13 mouse cellular contexts compared by ENCODE assay signal in genomic region chr7:112917613-112918278, GRCm38 (mm10). TPM values are rescaled to one million over a fixed set of nuclear protein-coding genes. Genes with fewer than 3 reads are reported as not detected.
A peak's percentile ranks its signal among the peaks of the same experiment; 100 is the strongest.
DNase-seq lines count a peak whose midpoint lies in the region; ATAC-seq and TF ChIP-seq lines count a peak whose summit lies in the region.
"Had no signal": no experiment of that assay in that cellular context is flagged by ENCODE, and none has a peak within 500 bp of the region (broad histone marks: within the 10 kb centered on the region; RNA-seq: fewer than 3 reads in every experiment).

No protein-coding gene starts in this region.

- no peak overlapping the region for H3K9ac ChIP-seq in kidney, embryonic 15.5 days
- no peak overlapping the region for H3K9ac ChIP-seq in hindbrain, postnatal 0 days (replicated peaks; ENCODE audit: low read length)
- H3K9ac ChIP-seq: forebrain, embryonic 15.5 days; midbrain, embryonic 12.5 days had no signal

- no peaks in the 10 kb centered on the region for H3K36me3 ChIP-seq in kidney, embryonic 15.5 days
- H3K36me3 ChIP-seq in kidney, adult 2 months (ENCODE audit: control insufficient read depth, insufficient read depth, low read length): no peaks in the 10 kb centered on the region
- H3K36me3 ChIP-seq in C2C12 (ENCODE audit: control insufficient read depth, insufficient read depth): no peaks in the 10 kb centered on the region
- no peaks in the 10 kb centered on the region for H3K36me3 ChIP-seq in hindbrain, postnatal 0 days (ENCODE audit: insufficient read depth, low read length)
- H3K36me3 ChIP-seq: forebrain, embryonic 15.5 days; midbrain, embryonic 12.5 days had no signal

- ATAC-seq in kidney, embryonic 15.5 days (replicated peaks; ENCODE audit: low FRiP score): 0 out of 2 replicates have a peak, but pooled peaks have one; percentile 50
- no peak for ATAC-seq in hindbrain, postnatal 0 days
- ATAC-seq: forebrain, embryonic 15.5 days had no signal

- no peak for TF ChIP-seq POLR2A in kidney, adult 2 months (IDR thresholded peaks at IDR 0.05; ENCODE audit: low read depth, low read length)

- H3K27me3 ChIP-seq in kidney, embryonic 15.5 days: no peaks in the 10 kb centered on the region
- no peaks in the 10 kb centered on the region for H3K27me3 ChIP-seq in kidney, adult 2 months (replicated peaks; ENCODE audit: control insufficient read depth, insufficient read depth, low read length)
- no peaks in the 10 kb centered on the region for H3K27me3 ChIP-seq in C2C12 (ENCODE audit: control insufficient read depth, insufficient read depth, insufficient read length)
- H3K27me3 ChIP-seq in hindbrain, postnatal 0 days (ENCODE audit: insufficient read depth, low read length): no peaks in the 10 kb centered on the region
- H3K27me3 ChIP-seq: forebrain, embryonic 15.5 days; midbrain, embryonic 12.5 days had no signal

- no peaks in the 10 kb centered on the region for H3K79me2 ChIP-seq in C2C12 (ENCODE audit: control insufficient read depth, insufficient read depth)

- WGBS in kidney, embryonic 15.5 days: 52% methylated on average over 10 of the region's 10 CpGs
- WGBS in kidney, adult 2 months: 49% methylated on average over 10 of the region's 10 CpGs
- WGBS in hindbrain, postnatal 0 days: 41% methylated on average over 10 of the region's 10 CpGs

- no peaks in the 10 kb centered on the region for H3K79me3 ChIP-seq in C2C12 (ENCODE audit: low read depth)

- H3K27ac ChIP-seq in kidney, embryonic 15.5 days: no peak overlapping the region
- no peak overlapping the region for H3K27ac ChIP-seq in kidney, adult 2 months (ENCODE audit: insufficient read depth, low read depth, low read length)
- no peak overlapping the region for H3K27ac ChIP-seq in hindbrain, postnatal 0 days
- H3K27ac ChIP-seq: forebrain, embryonic 15.5 days; midbrain, embryonic 12.5 days had no signal

- no peak overlapping the region for H3ac ChIP-seq in C2C12 (ENCODE audit: control insufficient read depth, insufficient read length, low read depth)

- no peak overlapping the region for H3K4me2 ChIP-seq in kidney, embryonic 15.5 days
- 0 out of 2 replicates have a peak overlapping the region, but pooled peaks have one; percentile 40 for H3K4me2 ChIP-seq in hindbrain, postnatal 0 days (ENCODE audit: low read depth, low read length)
- H3K4me2 ChIP-seq: midbrain, embryonic 12.5 days had no signal

- intact Hi-C loops in gastrocnemius, postnatal 36 days (cut with DNase I): no loop called here

- peaks cover 25% of the 10 kb centered on the region for H3K4me1 ChIP-seq in kidney, embryonic 15.5 days
- H3K4me1 ChIP-seq in kidney, adult 2 months (ENCODE audit: control insufficient read depth, insufficient read depth, low read length): no peaks in the 10 kb centered on the region
- peaks cover 3% of the 10 kb centered on the region; the same call in 1 of the 2 replicates for H3K4me1 ChIP-seq in hindbrain, postnatal 0 days (ENCODE audit: insufficient read depth, low read length)

- H3K9me3 ChIP-seq in kidney, embryonic 15.5 days (replicated peaks): no peaks in the 10 kb centered on the region
- H3K9me3 ChIP-seq in hindbrain, postnatal 0 days (ENCODE audit: low read length): no peaks in the 10 kb centered on the region
- H3K9me3 ChIP-seq: forebrain, embryonic 15.5 days; midbrain, embryonic 12.5 days had no signal

- peak; percentile 34 for DNase-seq in gastrocnemius, adult 18-20 months (ENCODE audit: low spot score)
- no peak for DNase-seq in gastrocnemius, postnatal 36 days
- DNase-seq in kidney, adult 2 months: no peak
- no peak for DNase-seq in hindbrain, postnatal 0 days (ENCODE audit: low spot score)
- no peak for DNase-seq in urinary bladder, postnatal 10 days (ENCODE audit: low spot score)
- DNase-seq in B cell, adult 2 months: no peak
- DNase-seq: kidney, postnatal 10 days; thymus, adult 2 months had no signal

- no peak overlapping the region for H3K4me3 ChIP-seq in kidney, embryonic 15.5 days (replicated peaks)
- H3K4me3 ChIP-seq in kidney, adult 2 months (ENCODE audit: insufficient read depth, low read depth, low read length): no peak overlapping the region
- H3K4me3 ChIP-seq in C2C12 (ENCODE audit: insufficient read depth, poor library complexity, severe bottlenecking): no peak overlapping the region
- no peak overlapping the region for H3K4me3 ChIP-seq in hindbrain, postnatal 0 days (ENCODE audit: low read length)
- H3K4me3 ChIP-seq: forebrain, embryonic 15.5 days; midbrain, embryonic 12.5 days had no signal

- no peak for TF ChIP-seq CTCF in kidney, adult 2 months (conservative IDR thresholded peaks at IDR 0.05; ENCODE audit: insufficient read depth, insufficient read length, low read depth, low read length)
- no peak for TF ChIP-seq CTCF in C2C12 (IDR thresholded peaks at IDR 0.05; ENCODE audit: control insufficient read depth, insufficient read depth, insufficient read length)
- TF ChIP-seq CTCF in hindbrain, postnatal 0 days (IDR thresholded peaks at IDR 0.05; ENCODE audit: low read depth): no peak

TF ChIP-seq in C2C12, 6 proteins besides CTCF, POLR2A, EP300 and RAD21:
- TF ChIP-seq USF1 (IDR thresholded peaks at IDR 0.05; ENCODE audit: low read depth): no peak
- no peak for TF ChIP-seq MAX (IDR thresholded peaks at IDR 0.05)
- TF ChIP-seq FOSL1 (IDR thresholded peaks at IDR 0.05; ENCODE audit: insufficient read depth, low read length, poor library complexity, severe bottlenecking): no peak
- no peak for TF ChIP-seq MYOG (IDR thresholded peaks at IDR 0.05; ENCODE audit: control insufficient read depth, extremely low read depth, insufficient read length)
- peak; percentile 81 for TF ChIP-seq CEBPB (IDR thresholded peaks at IDR 0.05; ENCODE audit: low read depth)
- TF ChIP-seq MYOD1 (IDR thresholded peaks at IDR 0.05; ENCODE audit: control insufficient read depth, insufficient read length, low read depth): peak; percentile 31

RNA-seq across cellular contexts. Expression of gene Rassf10, which starts 36.0 kb away (rescaled TPM):
- total RNA-seq in gastrocnemius, adult 18-20 months (2021): under 1 TPM; 0.31 to 0.32 TPM
- total RNA-seq in gastrocnemius, postnatal 36 days (2021): under 1 TPM; 0.13 to 0.42 TPM
- polyA plus RNA-seq in kidney, embryonic 15.5 days (2015; fragmentation: Nextera tagmentation; extraction: Ambion mirVana): 19.8 and 20.4 TPM in 2 replicates
- 1.7 and 2.1 TPM in 2 replicates for polyA plus RNA-seq in kidney, adult 2 months (2012; rRNA removed)
- polyA plus RNA-seq in C2C12 (2012; fragmentation: generic; extraction: Trizol): not detected
- total RNA-seq in hindbrain, postnatal 0 days (2014; rRNA removed): 6.5 and 7.0 TPM in 2 replicates
- 2.7 and 3.8 TPM in 2 replicates for polyA plus RNA-seq in hindbrain, postnatal 0 days (2015; fragmentation: Nextera tagmentation; extraction: Ambion mirVana)
- total RNA-seq: hematopoietic stem cell, adult 5-6 weeks had no signal
